Mouse (Mus musculus) layer of hippocampus, postnatal 36 days (tissue): ENCODE data around the gene Spats2l. TPM values are rescaled to one million over a fixed set of nuclear protein-coding genes. Genes with fewer than 3 reads are reported as not detected.

Experiments used
- DNase-seq, 2 experiments: peaks; one replicate each; pipeline ENCODE4 v3.0.0; 2022
- total RNA-seq, 2 experiments: library from RNA; stranded (reverse); gene quantifications; 2 replicates each; pipeline ENCODE4 v1.2.3; 2021

Gene Spats2l
- total RNA-seq, 2 experiments from 2014 or later = 24.0 to 25.6 TPM

- no peak for DNase-seq
These were observed 197.6 kb downstream of the Spats2l start for GRCm38 (mm10) chr1:57971588-57971987.

DNA sequence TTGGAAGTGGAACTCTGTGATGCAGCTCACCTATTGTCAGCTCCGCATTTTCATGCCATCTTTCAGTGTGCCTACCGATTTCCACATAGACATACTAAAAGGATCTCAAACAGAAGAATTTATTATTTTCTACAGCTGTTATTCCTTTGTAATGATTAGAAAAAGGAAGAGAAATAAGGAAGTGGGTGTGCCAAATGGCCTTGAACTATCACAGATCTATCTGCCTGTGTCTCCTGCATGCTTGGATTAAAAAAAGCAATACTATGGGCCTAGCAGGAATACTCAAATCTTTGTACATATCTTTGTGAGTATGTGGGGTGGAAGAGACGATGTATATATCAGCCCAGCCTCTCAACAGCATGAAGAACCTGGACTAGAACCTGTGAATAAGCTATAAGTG, 202.9 kb downstream of the Spats2l start:
- DNase-seq = no peak

GRCm38 (mm10) chr1:57989052-57989600, 215.2 kb downstream of the Spats2l start:
- DNase-seq = no peak

DNA sequence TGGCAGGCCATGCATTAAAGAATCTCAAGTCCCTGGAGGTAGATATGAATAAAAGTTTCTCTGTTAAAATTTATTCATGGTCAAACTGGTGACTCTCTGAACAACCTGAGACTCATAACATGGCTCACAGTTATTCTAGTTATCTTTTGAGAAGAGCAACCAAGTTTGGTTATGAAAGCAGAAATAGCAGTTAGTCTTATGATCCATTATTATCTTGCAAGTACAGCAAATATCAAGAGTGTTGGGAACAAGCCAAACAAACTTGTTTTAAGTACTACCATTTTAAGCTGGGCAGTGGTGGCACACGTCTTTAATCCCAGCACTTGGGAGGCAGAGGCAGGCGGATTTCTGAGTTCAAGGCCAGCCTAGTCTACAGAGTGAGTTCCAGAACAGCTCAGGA, 217.3 kb downstream of the Spats2l start:
- no peak for DNase-seq

DNA sequence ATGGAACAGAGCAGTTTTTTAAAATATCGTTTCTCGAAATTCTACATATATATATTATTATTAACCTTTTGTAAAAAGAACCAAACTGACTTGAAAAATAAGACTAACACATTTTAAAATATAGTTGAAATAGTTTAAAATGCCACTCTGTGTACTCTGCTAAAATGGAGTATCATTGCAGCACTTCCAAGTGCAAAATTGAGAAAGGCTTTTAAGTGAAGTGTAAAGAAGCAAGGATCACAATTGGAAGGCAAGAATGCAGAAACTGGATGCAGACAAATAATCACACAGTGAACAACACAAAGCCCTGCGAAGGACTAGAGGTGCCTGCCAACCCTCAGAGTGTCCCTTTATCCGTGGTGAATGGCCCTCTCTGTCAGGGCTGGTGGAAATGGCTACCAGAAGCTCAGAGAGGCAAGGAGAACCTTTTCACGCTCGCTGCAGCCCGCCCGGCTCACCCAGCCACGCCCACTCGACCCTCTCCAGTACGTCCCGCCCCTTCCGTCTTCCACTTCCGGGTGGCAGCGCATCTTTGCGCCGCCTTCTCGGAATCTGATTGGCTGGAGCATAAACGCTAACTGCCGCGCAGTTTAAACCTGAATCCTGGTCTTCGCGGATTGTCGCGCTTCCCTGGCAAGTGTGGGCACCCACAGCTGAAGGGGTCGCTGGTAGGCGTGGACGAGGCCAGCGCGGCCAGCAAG, 221.6 kb downstream of the Spats2l start, which contains the start of gene Sgo2a:
TSS of gene Sgo2a (plus strand) at position 540 of the 701 bp plus-strand sequence.
- peak; percentile 83 to 86 for DNase-seq

DNA sequence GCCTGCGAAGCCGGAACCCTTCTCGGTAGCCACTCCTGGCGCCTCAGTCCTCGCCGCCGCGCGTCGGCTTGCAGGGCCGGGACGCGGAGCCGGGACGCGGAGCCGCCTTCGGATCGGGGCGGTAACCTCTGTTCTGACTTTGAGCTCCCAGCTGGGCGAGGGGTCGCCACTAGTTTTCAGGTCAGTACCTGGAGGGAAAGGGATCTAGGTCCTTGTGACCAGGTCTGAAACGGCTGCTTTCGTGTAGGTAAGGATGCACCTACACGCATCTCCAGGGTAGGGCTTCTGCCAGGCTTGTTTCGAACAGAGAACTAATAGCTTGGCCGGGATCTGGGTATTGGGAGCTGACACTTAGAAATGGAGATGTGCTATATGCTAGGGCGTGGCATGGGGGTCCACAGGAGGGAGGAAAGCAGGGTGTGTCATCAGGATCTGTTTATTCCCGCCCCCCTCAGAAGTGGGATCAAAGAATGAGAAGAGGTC, 222.2 kb downstream of the Spats2l start:
- DNase-seq = no peak

Other genes starting within 250 kb of the Spats2l start
- under 1 TPM; 0.50 to 0.58 TPM for gene Sgo2a, start 221.8 kb downstream of the Spats2l start, total RNA-seq
- gene Kctd18, start 244.8 kb downstream of the Spats2l start, total RNA-seq = 10 to 100 TPM; 16.4 to 22.2 TPM